Mouse (Mus musculus) heart, adult 11 months (tissue): ENCODE data around the gene Dennd1b.

Experiments
- DNase-seq: peaks from one replicate; pipeline ENCODE4 v3.0.0; 2022

Dennd1b gene

DNA sequence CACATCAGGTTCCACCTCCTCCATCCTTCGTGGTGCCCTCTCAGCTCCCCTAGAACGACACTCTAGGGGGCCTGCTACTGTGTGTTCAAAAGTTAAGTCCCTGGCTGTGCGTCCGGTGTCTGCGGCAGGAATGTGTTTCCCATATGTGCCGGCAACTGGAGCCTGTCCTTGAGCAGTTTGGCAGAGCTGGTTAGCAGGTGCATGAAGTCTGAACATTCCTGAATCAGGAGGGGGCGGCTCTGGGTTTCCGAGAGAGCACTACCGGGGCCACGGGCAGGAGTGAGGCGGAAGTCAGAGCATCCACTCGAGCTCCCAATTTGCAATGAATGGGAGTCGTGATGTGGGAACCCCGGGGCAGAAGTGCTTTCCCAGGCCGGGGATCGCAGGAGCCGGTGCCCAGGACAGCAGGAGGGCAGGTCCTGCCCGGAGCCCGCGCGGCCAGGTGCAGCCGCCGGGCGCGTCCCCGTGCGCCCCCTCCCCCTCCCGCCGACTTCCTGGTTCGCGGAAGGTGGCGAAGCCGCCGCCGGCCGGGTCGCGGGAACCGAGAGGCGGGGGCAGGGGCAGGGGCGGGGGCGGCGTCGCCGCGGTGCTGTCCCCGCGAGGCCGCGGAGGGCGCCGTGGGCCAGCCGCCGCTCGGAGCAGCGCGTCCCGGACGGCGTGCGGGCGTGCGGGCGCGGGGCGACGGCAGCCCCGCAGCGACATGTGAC lies at the start of gene Dennd1b:
Dennd1b (plus strand) TSS at position 275 of the 707 bp plus-strand sequence.
- peak; percentile 98 for DNase-seq

DNA sequence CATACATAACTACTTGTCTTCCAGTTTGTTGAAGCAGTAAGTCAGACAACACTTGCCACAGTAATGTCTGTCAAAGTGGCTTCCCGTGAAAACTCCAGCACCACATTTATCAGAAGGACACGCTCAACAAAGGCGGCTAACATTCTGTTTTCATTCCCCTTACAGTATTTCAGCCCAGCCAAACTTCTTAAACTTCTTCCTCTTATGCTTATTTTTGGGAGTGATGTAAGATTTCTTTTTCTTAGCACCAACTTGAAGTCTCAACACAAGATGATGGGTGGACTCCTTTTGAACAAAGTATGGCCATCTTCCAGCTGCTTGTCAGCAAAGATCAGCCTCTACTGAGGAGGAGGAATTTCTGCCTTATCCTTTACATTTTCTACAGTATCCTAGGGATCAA lies 47.6 kb upstream of the Dennd1b start:
- peak; percentile 55 for DNase-seq

DNA sequence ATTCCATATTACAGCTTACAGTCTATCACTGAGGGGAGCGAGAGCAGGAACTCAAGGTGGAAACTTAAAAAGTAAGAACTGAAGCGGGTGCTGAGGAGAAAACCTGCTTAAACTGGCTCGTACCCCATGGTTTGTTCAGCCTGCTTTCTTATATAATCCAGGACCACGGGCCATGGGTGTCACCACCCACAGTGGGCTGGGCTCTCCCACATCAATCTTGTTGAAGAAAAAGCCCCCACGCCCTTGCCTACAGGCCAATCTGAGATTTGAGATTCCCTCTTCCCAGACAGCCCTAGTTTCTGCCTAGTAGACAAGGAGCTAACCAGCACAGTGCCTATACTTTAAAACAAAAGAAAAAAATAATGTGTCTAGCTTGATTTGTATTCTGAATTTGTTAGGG lies 43.6 kb upstream of the Dennd1b start:
- peak; percentile 55 for DNase-seq

DNA sequence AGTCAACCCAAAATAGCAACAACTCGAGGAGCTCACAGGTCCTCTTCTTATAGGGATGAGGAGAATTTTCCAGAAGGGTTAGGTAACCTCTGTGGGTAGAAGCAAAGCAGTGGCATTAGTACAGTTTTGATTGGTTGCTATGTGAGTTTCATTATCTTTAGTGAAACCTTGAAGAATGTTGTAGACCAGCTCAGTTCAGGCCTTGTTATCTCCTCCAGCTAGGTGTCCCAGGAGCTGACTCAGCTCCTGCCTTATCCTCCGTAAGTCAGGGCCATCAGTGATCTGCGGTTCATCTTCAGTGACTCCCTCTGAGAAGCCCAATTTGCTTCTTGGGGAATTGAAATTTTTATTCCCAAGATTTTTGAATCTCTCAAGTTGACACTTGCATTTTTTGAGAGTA lies 43.2 kb upstream of the Dennd1b start:
- DNase-seq = no peak

DNA sequence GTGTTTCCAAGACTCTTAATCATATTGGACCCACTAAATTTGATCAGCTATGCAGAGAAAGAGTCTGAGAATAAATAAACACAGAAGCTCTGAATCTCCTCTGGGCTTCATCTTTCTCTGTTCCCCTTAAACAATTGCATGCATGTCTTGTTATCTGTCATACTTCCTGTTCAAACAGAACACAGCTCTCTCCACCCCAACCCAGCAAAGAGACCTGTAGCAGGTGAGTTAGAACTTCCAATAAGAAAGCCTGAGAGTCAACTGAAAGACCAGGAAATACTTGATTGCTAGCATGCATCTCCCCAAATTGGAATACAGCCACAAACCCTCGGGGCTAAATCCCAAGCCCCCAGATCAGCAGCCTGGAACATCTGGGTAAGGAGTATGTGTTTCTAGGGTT lies 42.4 kb upstream of the Dennd1b start:
- peak; percentile 61 for DNase-seq

DNA sequence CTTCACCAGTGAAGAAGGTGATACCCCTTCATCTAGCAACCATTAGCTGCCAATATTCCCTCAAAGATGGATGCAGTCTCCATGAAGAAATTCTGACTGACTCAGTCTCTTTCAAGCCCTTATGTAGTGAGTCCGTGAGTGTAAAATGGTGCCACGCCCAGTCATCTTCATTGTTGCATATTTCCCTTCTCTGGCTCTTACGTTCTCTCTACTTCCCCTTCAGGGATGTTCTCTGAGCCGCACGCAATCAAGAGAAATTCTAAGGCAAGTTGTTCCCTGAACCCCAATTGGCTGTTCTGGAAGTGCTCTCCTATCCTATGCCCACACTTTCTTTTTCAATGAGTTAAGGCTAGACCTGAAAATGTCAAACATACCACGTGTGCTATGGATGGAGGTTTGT lies 40.3 kb upstream of the Dennd1b start:
- DNase-seq = peak; percentile 46

DNA sequence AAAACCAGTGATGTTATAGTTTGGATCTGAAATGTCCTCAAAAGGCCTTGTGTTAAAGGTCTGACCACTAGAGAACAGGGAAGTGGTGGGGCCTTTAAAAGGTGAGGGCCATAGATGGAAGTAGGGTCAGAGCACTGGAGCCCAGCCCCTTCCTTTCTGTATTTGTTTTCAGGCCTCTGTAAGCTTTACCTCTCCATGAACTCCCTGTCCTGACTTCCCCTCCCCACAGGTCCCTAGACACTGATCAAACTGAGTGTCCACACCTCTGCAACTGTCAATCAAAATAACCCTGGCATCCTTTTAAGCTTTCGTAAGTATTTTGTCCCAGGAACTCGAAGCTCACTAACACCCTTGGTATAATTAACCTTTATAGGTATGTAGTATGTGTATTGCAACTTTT lies 39.0 kb upstream of the Dennd1b start:
- DNase-seq = peak; percentile 82

DNA sequence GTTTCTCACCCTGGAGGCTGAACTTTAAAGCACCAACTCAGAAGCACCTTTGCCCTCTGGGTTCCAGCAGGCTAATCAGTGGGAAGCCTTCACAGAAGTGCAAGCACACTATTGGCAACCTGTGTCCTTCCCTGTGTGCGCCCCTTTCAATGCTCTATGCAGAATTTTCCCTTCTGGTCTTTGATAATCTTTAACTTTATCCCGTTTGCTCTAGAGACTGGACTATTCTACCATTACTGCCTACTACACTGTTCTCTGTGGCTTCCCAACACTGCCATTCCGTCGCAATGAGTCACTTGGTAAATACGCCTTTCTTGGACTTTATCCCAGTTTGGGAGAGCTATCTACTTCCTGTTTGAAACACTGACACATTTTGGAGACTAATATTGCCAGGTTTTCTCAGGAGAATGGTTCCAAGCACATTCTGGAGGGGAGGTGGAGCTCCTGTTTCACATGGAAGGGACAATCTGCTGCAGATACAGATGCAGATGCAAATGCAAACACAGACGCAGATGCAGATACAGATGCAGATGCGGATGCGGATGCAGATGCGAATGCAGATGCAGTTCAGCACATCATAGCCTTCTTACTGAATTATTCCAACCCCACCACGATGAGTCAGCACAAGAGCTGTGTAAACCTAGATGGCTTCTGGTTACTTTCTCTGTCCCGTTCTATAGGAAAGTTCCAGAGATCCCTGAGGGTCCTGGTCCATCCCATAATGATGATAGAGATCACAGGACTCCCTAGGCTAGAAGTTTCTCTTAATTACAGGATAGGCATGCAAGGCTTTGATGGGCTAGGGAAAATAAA lies 34.4 kb upstream of the Dennd1b start:
- peak; percentile 98 for DNase-seq

DNA sequence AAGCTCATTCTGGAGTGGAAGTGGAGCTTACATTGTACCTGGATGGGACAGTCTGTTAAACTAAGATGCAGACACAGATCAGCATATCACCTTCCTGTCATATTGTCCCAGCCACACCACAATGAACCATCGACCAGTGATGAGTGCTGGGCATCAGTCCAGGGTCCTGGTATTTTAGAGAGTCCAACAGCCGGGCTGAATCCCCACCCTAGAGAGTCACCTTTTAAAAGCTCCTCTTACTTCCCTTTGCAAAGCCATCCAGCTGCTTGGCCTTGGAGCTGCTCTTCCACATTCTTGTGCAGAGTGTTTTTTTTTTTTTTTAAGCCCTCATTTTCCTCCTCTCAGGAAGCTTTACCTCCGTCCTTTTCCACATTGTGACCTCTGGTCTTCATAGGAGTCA lies 33.2 kb upstream of the Dennd1b start:
- no peak for DNase-seq

DNA sequence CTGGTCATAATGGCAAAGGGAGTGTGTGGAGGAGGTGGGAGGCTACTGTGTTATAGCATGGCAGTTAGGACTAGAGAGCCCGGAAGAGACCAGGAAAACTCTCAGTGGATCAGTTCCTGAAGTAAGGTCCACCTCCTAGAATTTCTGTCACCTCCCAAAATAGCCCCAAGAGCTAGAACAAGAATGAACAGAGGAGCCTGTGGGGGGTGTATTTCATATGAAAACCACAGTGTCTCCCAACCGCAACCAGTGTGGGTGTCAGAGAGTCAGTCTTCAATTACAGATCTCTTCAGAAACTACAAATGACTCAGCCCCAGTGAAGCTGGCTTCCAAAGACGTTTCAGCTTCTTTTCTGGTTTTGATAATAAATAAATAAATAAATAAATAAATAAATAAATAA lies 32.4 kb upstream of the Dennd1b start:
- no peak for DNase-seq

DNA sequence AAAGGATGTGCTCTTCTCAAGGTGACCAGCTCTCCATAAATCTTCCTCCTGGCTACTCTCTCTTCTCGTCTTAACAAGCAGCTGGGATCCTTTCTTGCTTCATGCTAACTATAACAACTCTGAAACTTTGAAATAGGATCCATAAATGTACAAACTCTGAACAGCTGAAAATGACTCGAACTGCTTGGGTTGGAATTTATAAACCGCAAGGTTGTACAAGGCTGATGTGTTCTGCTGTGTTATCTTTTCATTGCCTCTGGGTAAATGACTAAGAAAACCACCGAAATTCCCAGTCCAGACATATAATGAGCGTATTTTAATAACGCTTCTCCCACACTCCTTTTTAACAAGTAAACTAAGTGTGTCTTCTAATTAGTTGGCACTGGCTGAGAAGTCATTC lies 27.1 kb upstream of the Dennd1b start:
- DNase-seq = peak; percentile 19

DNA sequence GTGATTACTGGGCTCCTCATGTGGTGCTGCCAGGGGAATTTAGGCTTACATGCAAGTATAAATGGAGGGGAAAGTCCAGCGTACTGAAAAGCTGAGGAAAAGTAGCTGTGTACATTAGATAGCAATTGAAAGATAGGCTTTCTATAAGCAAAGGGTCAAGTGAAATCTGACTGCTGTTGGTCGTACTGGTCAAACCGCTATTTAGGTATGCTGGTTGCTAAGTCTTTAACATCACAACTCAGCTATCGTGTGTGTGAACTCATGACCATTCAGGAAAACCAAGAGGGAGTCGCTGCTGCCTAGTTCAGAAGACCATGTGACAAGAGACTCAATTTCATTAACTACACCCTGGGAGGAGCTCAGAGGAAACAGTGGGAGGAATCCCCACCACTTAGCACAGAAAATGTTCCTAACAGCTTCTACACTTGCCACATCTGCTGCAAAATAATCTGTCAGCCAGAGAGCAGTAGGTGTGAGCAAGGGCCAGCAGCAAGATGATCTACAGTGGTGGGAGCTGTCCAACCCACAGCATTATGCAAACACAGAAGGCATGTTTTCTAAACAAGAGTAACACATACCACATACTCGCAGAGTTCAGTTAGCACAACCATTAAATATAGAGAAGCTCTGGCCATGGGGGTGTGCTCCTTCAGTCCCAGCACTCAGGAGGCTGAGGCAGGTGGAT lies 25.4 kb upstream of the Dennd1b start:
- DNase-seq = no peak

DNA sequence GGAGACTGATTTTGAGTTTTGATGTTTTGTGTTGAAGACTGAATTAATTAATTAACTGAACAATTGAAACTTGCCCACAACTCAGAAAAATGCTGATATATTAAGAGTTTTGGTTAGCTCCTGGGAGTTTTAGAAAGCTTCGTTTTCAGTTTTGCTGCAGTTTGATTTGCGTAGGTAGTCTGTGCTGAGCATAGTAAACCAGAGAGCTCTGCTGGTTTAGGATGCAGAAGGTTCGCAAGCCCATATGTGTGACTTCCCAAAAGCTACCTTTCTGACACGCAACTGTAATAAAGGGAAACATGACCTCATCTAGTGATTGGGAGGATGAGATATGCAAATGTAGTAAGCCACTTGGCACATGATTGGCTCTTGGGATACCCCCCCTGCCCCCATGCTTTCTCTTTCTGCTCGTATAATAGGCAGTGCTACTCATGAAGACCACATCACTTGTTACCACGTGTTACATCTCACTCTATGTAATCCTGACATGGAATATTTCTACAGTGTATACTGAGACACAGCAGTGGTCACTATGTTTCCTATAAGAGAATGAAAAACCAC lies 23.6 kb upstream of the Dennd1b start:
- DNase-seq = no peak

DNA sequence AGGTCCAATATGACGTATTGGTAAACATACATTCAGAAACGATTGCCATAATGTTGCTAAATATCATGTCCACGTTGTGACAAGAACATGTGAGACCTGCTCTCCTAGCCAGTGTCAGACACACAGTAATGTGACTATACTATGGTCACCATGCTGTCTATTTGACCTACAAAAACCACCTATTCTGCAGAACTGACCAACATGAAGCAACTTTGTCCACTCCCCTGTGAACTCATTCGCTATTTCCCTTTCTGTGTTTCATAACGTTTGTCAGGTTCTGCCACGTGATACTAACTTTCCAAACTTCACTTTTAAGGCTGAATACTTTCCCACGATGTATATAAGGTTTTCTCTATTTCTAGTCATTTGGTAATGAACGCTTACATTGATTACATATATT lies 22.8 kb upstream of the Dennd1b start:
- no peak for DNase-seq

DNA sequence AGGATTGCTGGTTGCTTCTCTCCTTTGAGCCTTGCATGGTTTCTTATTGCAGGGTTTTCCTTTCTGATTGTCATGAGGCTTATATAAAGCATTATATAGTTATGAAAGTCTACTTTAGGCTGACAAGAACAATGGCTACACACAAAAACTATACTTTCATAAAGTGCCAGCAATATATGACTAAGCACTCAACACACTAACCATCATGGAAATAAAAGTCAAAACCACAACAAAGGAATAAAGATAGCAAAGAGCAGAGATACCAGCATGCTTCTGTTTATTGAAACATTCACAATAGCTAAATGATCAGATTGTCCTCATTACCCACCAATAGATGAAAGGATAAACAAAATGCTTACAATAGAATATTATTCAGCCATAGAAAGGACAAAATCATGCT lies 11.1 kb upstream of the Dennd1b start:
- DNase-seq = no peak

DNA sequence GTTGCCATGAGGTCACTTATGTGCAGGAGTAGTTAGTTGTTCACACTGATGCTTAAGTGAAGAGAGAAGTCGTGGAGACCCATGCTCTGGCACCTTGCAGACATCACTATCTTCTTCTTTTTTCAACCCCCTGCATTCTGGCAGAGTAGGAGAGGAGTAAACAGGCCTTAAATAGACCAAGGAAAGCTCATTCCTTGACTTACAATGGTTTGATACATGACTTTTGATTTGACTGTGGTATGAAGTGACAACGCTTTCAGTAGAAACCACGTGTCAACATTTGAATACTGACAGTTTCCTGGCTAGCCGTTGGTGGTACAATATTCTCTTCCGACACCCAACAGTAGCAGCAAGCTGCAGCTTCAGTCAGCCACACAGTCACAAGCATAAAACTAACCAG lies 8.3 kb upstream of the Dennd1b start:
- DNase-seq = no peak

DNA sequence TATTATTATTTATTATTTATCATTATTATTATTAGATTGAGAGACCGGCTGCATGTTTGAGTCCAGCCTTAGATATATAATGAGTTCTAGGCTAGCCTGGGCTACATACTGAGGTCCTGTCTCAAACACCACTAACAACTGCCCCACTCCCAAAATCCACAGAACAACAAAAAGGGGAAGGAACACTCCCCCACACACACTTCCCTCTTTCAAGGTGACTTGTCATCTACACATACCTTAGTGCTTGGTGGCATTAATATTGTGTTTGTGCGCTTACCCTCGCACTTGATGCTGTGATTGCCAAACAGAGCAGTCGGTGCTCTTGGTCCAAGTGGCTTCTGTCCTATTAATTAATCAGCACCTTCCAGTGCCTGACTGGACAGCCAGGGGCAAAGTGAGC lies 7.8 kb upstream of the Dennd1b start:
- DNase-seq = no peak

DNA sequence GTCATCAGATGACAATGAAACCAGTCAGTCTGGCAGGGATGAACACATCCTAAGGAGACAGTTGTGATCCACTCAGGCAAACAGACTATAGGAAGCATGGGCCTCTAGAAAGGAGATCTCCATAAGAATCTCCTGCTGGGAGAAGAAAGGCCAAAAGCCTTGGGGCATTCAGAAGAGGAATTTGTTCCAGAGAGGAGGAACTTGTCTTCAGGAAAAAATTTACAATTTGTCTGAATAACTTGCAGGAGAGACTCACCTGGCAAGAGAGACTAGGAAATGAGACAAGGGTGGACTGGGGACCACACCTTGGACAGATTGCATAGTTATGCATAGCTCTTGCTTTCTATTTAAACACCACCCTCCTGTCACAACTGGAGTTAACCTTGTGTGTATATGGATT lies 6.7 kb upstream of the Dennd1b start:
- DNase-seq = no peak

DNA sequence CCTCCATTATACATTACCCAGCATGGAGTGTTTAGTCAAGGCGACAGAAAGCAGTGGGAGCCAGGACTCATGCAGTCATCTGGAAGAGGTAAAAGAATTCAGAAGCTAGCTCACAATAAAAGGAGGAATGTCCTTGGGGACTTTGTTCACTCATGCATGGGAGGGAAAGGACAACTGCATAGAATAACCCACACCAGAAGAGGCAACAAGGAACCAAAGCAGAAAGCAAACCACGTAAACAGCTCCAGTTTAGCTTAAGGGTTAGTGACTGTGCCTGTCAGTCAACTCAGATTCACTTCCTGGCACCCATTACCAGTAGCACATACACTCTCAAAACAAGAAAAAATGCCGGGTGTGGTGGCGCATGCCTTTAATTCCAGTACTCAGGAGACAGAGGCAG lies 6.1 kb upstream of the Dennd1b start:
- DNase-seq = no peak

DNA sequence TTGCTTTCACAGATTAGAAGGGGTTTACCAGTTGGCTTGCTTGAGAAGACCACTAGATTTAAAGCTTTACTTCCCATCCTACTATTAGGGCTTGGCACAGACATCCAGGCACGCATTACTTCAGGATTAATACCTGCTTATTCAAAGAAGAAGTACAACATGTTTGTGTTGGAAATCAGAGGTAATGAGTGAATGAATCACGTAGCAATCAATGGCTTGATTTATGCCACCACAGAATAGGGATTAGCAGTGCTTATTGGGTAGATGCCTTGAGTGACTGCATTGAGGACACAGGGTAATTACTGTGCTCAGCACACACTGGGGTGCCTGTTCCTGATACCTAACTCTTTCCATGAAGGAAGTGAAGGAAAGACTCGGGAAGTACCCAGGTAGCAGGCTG lies 4.4 kb upstream of the Dennd1b start:
- no peak for DNase-seq

DNA sequence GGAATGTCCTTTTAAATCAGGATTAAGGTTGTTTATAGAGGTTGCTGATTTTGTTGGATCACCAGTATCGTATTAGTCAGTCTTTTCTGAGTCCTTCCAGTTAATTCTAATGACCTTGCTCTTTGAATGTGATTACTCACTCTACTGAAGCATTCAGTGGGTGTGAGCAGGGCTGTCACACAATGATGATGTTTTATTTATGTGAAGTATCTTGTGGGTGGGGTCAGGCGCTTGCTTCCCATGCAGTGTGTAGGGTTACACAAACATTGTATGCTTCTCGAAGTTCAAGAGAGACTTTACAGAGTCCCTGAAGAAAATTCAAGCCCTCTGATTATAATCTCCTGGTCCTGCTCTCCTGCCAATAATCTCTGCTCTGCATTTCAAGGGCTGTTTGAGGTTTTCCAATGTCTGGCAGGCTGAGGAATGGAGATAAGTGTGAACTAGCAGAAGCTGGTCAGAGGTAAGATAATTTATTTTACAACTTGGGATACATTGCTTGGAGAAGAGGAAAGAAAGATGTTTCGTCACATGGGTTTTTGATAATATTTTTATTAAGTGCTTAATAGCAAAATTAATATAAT lies 3.2 kb upstream of the Dennd1b start:
- DNase-seq = peak; percentile 61

DNA sequence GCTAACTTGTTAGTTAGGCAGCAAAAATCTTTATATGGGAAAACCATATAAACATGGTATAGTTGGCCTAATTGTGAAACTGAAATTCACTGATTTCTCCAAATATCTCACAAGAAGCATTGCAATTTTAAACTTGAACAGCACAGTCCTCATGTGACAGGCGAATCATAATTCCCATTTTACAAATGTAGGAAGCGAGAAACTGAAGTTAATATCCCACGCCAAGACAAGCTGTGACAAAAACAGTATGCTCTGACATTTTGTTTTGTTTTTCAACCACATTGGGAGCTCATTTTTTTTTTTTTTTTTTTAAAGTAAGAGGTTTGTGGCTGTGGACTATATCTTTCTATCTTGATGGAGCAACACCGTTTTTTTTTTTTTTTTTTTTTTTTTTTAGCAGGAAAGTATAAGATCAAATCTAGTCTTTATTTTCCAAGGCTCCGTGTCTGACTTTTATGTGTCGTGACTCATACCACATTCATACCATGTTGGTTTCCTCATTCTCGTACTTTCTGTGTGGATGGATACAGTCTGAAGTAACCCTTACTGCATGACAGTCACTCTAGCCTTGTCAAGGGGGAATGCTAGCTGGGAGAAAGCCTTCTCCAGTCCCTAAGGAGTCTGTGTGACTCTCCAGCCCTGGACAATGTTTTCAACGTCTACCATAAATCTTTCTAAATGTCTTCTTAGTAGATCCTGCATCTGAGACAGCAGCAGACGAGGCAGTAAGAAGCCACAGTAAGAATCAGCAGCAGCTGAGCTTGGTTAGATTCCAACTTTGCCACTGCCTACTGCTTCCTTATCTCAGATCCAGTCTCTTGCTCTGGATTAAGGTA lies 751 bp upstream of the Dennd1b start:
- DNase-seq = peak; percentile 88
